Mouse (Mus musculus) kidney, postnatal 10 days (tissue): ENCODE data around the gene Tbc1d22b.
"Not testable (repeated sequence)": the region's sequence is repeated elsewhere in the genome, so short reads cannot be mapped to it uniquely, and the experiment has no call there.

Experiments used
- DNase-seq: peaks from one replicate; pipeline ENCODE4 v3.0.0; 2021; ENCODE audit warnings: mixed read lengths

The Tbc1d22b gene

GRCm38 (mm10) chr17:29599051-29599450 is 49.5 kb downstream of the Tbc1d22b start:
- DNase-seq = no peak

DNA sequence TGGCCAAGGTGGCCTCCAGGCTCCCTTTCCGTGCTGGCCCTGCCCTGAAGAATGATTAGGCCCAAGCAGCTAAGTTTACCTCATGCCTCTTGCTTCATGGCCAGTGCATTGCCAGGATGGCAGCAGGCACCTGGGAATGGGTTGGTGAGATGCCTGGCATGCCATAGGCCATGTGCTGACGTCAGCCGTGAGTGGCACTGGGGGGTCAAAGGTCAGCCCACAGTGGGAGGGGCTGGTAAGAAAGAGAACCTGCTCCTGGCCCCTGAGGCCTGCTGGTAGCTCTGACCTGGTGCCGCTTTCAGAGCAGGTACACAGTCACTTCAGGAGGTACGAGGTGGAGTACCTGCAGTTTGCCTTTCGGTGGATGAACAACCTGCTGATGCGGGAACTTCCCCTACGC is 50.0 kb downstream of the Tbc1d22b start:
- peak; percentile 53 for DNase-seq

DNA sequence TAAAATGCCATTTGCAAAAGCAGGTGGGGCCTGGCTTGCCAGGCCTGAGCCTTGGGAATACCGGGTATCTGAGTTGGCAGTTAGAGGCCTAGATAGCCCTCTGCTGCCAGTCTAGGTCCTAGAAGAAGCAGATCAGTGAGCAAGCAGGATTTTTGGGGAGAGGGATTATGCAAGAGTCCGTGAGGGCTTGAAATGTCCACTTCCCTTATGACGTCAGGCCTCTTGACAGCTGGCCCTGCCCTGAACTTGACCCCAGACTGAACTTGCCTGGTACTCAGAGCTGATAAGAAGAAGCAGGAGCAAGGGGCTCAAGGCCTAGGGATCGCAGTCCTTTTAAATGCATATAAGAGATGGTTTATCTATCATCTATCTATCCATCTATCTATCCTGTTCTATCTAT is 51.8 kb downstream of the Tbc1d22b start:
- DNase-seq = no peak

GRCm38 (mm10) chr17:29603283-29603682 is 53.7 kb downstream of the Tbc1d22b start:
- peak; percentile 91 for DNase-seq

- not testable (repeated sequence) for DNase-seq
Observed at GRCm38 (mm10) chr17:29613453-29613852, 63.9 kb downstream of the Tbc1d22b start.

- peak; percentile 96 for DNase-seq
Observed at GRCm38 (mm10) chr17:29614115-29615023, 64.8 kb downstream of the Tbc1d22b start, which contains the start of the genes Rnf8 and Gm28043. Rnf8 (plus strand) TSS chr17:29614790. Gm28043 (plus strand) TSS chr17:29614876.

DNA sequence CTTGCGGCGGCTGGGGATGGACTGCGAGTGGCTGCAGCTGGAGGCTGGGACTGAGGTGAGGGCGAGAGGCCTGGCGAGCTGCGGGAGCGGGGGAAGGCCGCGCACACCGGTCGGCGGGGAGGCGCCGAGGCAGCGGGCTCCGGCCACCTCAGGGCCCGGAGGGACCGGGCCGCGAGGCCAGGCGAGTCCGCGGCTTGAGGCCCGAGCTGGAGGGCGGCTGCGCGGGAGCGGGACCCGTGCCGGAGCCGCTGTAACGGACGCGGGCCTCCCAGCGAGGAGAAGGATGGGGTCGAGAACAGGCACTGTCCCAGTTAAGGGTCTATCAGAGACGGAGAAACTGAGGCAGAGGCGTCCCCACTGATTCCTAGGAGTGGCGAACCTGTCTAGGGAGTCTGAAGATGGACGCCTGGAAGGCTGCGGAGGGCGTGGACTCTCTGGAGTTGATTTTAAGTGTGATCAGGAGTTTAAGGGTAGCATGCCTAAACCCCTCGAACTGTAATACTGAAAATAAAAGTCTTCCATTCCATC is 65.5 kb downstream of the Tbc1d22b start:
- no peak for DNase-seq

GRCm38 (mm10) chr17:29615616-29616015 is 66.0 kb downstream of the Tbc1d22b start:
- DNase-seq = no peak

DNA sequence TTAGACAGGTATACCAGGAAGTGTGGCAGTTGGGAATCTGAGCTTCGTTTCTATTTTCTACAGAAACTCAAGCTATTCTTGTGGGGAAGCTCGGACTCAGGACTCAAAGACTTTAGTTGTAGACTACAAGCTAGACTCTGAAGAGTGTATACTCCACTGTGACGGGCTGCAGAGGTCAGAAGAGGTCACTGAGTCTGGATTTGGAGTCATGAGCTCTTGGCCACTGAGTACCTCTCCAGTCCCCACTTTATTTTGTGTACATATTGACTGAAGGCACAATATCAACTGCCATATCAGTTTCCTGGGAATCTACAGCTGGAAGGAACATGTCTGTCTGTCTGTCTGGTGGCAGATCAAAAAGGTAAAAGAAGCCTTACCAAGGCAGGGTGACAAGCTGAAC is 69.6 kb downstream of the Tbc1d22b start:
- DNase-seq = no peak

DNA sequence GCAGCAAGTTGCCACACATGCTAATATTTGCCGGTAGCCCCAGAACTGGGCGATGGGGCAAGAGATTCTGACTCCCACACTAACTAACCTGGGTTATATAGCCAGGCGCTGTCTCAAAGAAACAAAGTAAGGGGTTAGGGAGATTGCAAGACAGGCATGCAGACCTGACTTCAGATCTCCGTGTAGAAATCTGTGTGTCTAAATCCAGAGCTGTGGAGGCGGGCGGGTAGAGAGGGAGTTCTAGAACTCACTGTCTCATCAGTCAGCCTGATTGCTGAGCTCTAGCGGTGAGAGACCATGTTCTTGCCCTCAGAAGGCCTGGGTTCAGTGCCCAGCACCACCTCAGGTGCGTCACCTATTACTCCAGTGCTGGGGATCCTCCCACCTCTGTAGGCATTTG is 73.9 kb downstream of the Tbc1d22b start:
- no peak for DNase-seq

- no peak for DNase-seq
Observed at GRCm38 (mm10) chr17:29627285-29627684, 77.7 kb downstream of the Tbc1d22b start.

DNA sequence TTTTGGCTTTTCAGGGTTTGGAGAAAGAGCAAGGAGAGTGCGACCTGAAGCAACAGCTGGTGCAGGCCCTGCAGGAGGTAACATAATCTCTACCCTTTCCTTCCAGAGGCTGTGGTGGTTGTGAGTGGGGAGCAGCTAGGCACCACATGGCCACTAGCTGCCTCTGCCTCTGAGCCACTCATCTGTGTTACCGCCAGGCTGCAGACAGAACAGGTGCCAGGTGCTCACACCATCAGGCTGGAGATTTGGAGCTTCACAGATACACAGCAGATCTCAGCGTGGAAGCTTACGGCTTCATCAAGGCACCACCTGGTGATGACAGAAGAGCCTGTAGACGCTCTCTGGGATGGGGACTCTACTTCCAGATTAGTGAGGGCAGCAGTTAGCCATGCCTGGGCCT is 79.4 kb downstream of the Tbc1d22b start:
- no peak for DNase-seq

DNA sequence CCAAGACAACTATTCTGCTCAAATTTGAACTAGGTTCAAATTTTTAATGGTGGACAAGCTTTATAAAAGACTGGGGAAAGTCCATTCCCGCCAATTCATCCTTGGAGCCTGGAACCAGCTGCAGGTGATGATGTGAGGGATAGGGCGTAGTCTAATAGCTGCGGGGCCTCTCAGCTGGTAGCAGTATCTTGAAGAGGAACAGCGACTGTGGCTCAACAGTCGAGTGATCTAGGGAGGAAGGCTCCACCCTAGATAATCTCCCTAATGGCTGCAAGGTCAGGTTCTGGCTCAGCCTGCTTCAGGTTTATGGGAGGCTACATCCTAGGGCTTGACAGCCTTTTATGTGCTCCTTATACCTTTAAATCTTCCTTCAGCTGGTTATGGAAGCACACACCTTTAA is 80.0 kb downstream of the Tbc1d22b start:
- no peak for DNase-seq

- no peak for DNase-seq
Observed at GRCm38 (mm10) chr17:29632312-29632711, 82.7 kb downstream of the Tbc1d22b start.

DNA sequence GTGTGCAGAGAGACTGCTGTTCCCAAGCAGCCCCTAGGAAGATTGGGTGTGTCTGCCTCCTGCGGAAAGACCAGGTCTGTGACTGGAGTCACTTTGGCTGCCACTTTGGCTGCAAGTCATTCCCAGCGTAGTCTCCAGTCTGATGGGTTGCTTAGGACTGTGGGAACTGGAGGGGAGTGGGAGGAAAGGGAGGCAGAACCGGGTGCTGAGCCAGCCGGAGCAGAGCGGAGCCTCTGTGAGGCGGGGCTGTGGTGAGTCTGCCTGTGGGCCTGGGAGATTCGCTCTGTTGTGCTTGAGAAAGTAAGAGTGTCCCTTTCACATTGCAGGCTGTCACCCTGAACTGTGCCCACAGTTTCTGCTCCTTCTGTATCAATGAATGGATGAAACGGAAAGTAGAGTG is 85.9 kb downstream of the Tbc1d22b start:
- DNase-seq = no peak

DNA sequence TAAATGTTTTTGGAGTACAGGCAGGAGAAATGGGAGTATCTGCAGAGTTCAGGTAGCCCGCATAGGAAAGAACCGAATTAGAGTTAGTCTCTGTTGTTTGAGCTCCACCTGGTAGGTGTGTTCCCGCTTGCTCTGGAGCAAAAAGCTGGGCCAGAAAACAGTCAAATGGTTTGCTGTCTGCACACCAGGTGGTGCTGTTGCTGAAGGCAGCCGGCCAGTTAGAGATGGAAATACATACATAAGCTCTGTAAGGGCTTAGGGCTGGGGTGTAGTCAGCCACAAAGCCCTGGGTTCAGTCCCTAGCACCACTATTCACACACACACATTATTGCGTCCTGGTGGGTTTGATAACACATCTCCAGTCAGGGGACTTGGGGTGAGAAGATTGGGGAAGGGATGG is 86.5 kb downstream of the Tbc1d22b start:
- peak; percentile 60 for DNase-seq

DNA sequence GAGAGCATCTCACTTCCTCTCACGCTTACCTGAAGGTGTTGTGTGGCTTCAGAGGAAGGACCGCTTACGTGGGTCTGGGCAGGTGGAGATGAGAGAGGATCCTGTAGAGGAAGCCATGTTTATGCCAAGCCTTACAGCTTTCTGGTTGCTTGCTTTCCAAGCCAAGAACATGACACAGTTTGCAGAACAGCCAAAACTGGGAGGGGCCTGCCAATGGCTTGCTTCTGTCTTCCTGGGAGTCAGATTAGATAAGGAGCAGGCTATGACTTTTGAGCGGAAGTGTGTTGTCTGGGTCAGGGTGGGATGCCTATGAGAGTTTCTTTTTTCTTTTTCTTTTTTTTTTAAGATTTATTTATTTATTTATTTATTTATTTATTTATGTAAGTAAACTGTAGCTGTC is 87.8 kb downstream of the Tbc1d22b start:
- no peak for DNase-seq

DNA sequence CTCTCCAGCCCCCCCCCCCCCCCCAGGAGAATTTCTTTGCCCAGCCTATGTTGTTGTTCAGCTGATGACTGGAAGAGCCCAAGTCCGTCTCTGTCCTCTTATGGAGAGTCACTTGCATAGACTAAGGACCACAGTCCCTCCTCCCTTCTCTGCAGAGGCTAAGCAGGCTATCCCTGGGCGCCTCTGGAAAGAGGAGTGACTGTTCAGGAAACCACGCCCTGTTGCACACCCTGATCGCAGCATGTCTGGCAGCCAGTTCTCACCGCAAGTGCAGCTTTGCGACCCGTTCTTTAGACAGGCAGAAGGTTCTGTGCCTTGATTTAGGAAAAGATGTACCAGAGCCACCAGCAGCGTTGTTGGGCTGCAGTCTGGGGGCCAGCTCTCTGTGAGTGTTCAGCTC is 88.3 kb downstream of the Tbc1d22b start:
- DNase-seq = no peak

DNA sequence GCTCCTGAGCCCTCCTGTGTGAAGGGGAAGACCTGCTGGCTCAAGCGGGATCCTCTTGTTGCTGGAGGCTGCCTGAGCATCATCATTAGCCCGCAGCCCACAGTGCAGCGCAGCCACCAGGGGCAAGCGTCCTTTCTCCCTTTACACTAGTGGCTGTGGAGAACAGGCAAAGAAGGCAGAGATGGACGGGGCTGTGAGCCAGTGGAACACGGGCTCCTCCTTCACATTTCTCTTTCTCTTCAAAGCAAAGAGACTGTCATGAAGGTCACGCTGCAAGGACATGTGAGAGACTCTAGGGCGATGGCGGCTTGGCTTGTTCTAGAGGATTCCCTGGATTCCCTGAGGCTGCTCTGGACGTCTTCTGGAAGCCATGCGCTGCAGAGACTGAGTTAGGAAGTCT is 91.4 kb downstream of the Tbc1d22b start:
- no peak for DNase-seq

DNA sequence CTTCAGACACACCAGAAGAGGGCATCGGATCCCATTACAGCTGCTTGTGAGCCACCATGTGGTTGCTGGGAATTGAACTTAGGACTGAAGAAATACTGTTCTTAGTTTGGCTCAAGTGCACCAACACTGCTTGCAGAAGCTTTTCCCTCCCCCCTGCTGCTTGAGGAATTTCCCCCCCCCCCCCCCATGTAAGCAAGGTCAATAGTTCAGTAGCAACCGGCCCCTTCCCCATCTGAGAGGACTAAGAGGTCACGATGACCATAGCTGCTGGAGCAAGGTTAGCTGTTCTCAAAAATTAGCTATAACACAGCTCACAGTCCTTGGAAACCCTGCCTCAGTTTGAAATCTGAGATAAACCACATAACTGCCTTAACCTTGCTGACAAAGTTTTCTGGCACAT is 92.6 kb downstream of the Tbc1d22b start:
- DNase-seq = no peak
